Mouse (Mus musculus): ENCODE measurements around the gene Npr2.
A peak's percentile ranks its signal among the peaks of the same experiment; 100 is the strongest.

Npr2 gene

GRCm38 (mm10) chr4:43629106-43629817 is 2.5 kb upstream of the Npr2 start:
- DNase-seq (ENCODE audit: low spot score) = no peak

GRCm38 (mm10) chr4:43630030-43630581 is 1.6 kb upstream of the Npr2 start:
- peak; percentile 50 for DNase-seq (ENCODE audit: low spot score)

- DNase-seq (ENCODE audit: low spot score) = no peak
Observed at GRCm38 (mm10) chr4:43630671-43631045, 1.1 kb upstream of the Npr2 start.

- no peak for DNase-seq (ENCODE audit: low spot score)
Observed at GRCm38 (mm10) chr4:43631956-43632920, 503 bp downstream of the Npr2 start.

GRCm38 (mm10) chr4:43633296-43633695 is 1.6 kb downstream of the Npr2 start:
- DNase-seq (ENCODE audit: low spot score) = no peak

GRCm38 (mm10) chr4:43633736-43634135 is 2.0 kb downstream of the Npr2 start:
- DNase-seq (ENCODE audit: low spot score) = no peak

GRCm38 (mm10) chr4:43634621-43635374 is 3.1 kb downstream of the Npr2 start:
- no peak for DNase-seq (ENCODE audit: low spot score)

GRCm38 (mm10) chr4:43636751-43637150 is 5.0 kb downstream of the Npr2 start:
- no peak for DNase-seq (ENCODE audit: low spot score)

- DNase-seq (ENCODE audit: low spot score) = no peak
Observed at GRCm38 (mm10) chr4:43640076-43640475, 8.3 kb downstream of the Npr2 start.

GRCm38 (mm10) chr4:43640491-43640890 is 8.8 kb downstream of the Npr2 start:
- DNase-seq (ENCODE audit: low spot score) = no peak

GRCm38 (mm10) chr4:43649783-43650182 is 18.0 kb downstream of the Npr2 start:
- no peak for DNase-seq (ENCODE audit: low spot score)

GRCm38 (mm10) chr4:43652726-43653125 is 21.0 kb downstream of the Npr2 start:
- DNase-seq (ENCODE audit: low spot score) = no peak

- DNase-seq (ENCODE audit: low spot score) = no peak
Observed at GRCm38 (mm10) chr4:43653161-43654015, 21.7 kb downstream of the Npr2 start, which contains the start of gene Spag8. Gene Spag8 (minus strand): TSS chr4:43653594.

- DNase-seq (ENCODE audit: low spot score) = no peak
Observed at GRCm38 (mm10) chr4:43655656-43656338, 24.1 kb downstream of the Npr2 start.

- peak; percentile 84 for DNase-seq (ENCODE audit: low spot score)
Observed at GRCm38 (mm10) chr4:43656339-43657109, 24.8 kb downstream of the Npr2 start, which contains the start of gene Hint2. Gene Hint2 (minus strand): TSS chr4:43656466.

GRCm38 (mm10) chr4:43657146-43657545 is 25.4 kb downstream of the Npr2 start:
- no peak for DNase-seq (ENCODE audit: low spot score)

- no peak for DNase-seq (ENCODE audit: low spot score)
Observed at GRCm38 (mm10) chr4:43666412-43666811, 34.7 kb downstream of the Npr2 start.

GRCm38 (mm10) chr4:43668782-43669427 is 37.2 kb downstream of the Npr2 start, which contains the start of the genes Tmem8b and Fam221b:
Gene Tmem8b (plus strand): TSS chr4:43668971.
Gene Fam221b (minus strand): TSS chr4:43669145.
- peak; percentile 78 for DNase-seq (ENCODE audit: low spot score)

- DNase-seq (ENCODE audit: low spot score) = peak; percentile 21
Observed at GRCm38 (mm10) chr4:43669428-43669794, 37.7 kb downstream of the Npr2 start.

All from spleen, adult 12 weeks (tissue).